Mouse (Mus musculus): ENCODE measurements around the gene Gm11099.

DNA sequence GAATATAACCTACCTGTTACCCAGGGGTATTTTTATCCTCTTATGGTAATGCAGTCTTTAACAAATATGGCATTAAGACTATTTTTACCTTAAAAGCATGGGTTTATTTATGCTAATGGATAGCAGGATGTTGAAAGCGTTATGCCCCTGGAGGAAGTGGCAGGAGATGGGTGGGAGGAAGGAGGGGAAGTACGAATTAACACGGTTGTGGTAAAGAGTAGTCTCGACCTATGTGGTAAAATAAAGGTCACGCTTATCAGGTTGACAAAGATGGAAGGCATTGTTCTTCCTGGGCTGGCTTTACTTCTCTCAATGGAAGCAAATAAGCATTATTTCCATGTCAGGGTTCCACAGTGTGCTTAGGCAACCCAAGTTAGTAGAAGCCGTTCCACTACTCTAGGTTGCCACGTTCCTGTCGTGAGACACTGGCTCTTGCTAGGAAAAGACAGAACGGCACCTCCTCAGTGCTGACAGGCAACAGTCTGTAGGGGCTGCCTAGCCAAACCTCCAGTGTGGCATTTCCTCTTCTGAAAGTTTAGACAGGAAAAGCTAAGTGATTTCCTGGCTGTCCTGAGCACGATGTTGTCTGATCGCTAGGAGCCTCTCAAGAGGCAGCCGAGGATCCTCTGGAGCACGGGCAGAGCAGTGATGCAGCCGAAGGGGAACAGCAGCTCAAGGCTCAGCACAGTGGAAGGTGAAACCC is 47.7 kb downstream of the Gm11099 start:
- TF ChIP-seq CTCF (IDR thresholded peaks at IDR 0.05; ENCODE audit: insufficient read depth, low read length), result no peak
- TF ChIP-seq POLR2A (IDR thresholded peaks at IDR 0.05; ENCODE audit: borderline replicate concordance, extremely low read depth, low read depth, low read length), result no peak
